Mouse (Mus musculus) left cerebral cortex, adult 2 months (tissue): Measurements from ENCODE around the gene Gnaq. TPM values are rescaled to one million over a fixed set of nuclear protein-coding genes. Genes with fewer than 3 reads are reported as not detected.

ENCODE experiments used
- DNase-seq, 2 experiments: peaks; one replicate each; pipeline ENCODE4 v3.0.0; 2021 to 2022; ENCODE audit warnings: low spot score in 2 of 2, mixed read lengths in 1 of 2; ENCODE audit errors: extremely low spot score in 1 of 2
- H3K27ac ChIP-seq: fragments of 200-600 bp; 2 replicates; pipeline ENCODE4 v1.8.1; 2022
- H3K4me3 ChIP-seq: fragments of 200-600 bp; 2 replicates; pipeline ENCODE4 v1.8.1; 2022
- CTCF ChIP-seq: fragments of 200-600 bp; IDR thresholded peaks from 2 replicates; pipeline ENCODE4 v1.8.1; 2022; ENCODE audit warnings: antibody characterized with exemption, mild to moderate bottlenecking, moderate library complexity
- intact Hi-C: fragments of 180-260 bp; cut with DNase I; formaldehyde crosslinking; loops from one replicate; pipeline ENCODE4 v1.15.1; 2025
- total RNA-seq, 2 experiments: library from RNA; stranded (reverse); gene quantifications; 2 replicates each; pipeline ENCODE4 v1.2.3; 2021

Gnaq gene
- total RNA-seq, 2 experiments from 2014 or later, result 164 to 172 TPM

GRCm38 (mm10) chr19:16129171-16129570, 3.5 kb upstream of the Gnaq start:
- intact Hi-C loops, result no loop called here
- TF ChIP-seq CTCF, result no peak; the same call in 1 of the 2 replicates
- DNase-seq, result no peak

GRCm38 (mm10) chr19:16130476-16130875, 2.2 kb upstream of the Gnaq start:
- TF ChIP-seq CTCF, result no peak
- Histone ChIP-seq H3K27ac (no peak overlapping the region), H3K4me3 (no peak overlapping the region)
- intact Hi-C loops, result loop anchor here (5.0 kb wide), 2 partner anchors 132 to 217 kb away; no protein-coding TSS in a partner anchor
- no peak for DNase-seq

More at GRCm38 (mm10) chr19:16129171-16129570, 3.5 kb upstream of the Gnaq start:
- Histone ChIP-seq H3K27ac (no peak overlapping the region), H3K4me3 (no peak overlapping the region)

- intact Hi-C loops, result loop anchor here (2.0 to 5.0 kb wide), 3 partner anchors 67 to 215 kb away; no protein-coding TSS in a partner anchor
- no peak for DNase-seq
Observed at GRCm38 (mm10) chr19:16131831-16132230, 800 bp upstream of the Gnaq start.

GRCm38 (mm10) chr19:16132340-16132790, 266 bp upstream of the Gnaq start:
- Histone ChIP-seq H3K27ac (peak overlapping the region; percentile 97), H3K4me3 (peak overlapping the region; percentile 86)
- no peak; the same call in none of the 2 replicates for TF ChIP-seq CTCF
- peak; percentile 85 to 92 for DNase-seq
- intact Hi-C loops, result loop anchor here (2.0 to 5.0 kb wide), 3 partner anchors 68 to 215 kb away; no protein-coding TSS in a partner anchor

More at GRCm38 (mm10) chr19:16131831-16132230, 800 bp upstream of the Gnaq start:
- peak overlapping the region; percentile 97 for H3K27ac ChIP-seq
- peak overlapping the region; percentile 86 for H3K4me3 ChIP-seq
- TF ChIP-seq CTCF, result no peak

- peak overlapping the region; percentile 97 for H3K27ac ChIP-seq
- TF ChIP-seq CTCF, result no peak; the same call in none of the 2 replicates
- H3K4me3 ChIP-seq, result peak overlapping the region; percentile 86
- peak; percentile 67 to 72 for DNase-seq
- intact Hi-C loops, result loop anchor here (2.0 to 5.0 kb wide), 3 partner anchors 68 to 214 kb away; no protein-coding TSS in a partner anchor
Observed at GRCm38 (mm10) chr19:16132865-16133720, 462 bp downstream of the Gnaq start.

- intact Hi-C loops, result loop anchor here (2.0 to 5.0 kb wide), 3 partner anchors 69 to 213 kb away; no protein-coding TSS in a partner anchor
- peak overlapping the region; percentile 86 for H3K4me3 ChIP-seq
- no peak for DNase-seq
- H3K27ac ChIP-seq, result peak overlapping the region; percentile 97
- TF ChIP-seq CTCF, result no peak; the same call in 1 of the 2 replicates
Observed at GRCm38 (mm10) chr19:16133721-16134570, 1.3 kb downstream of the Gnaq start.

- DNase-seq, result no peak
- intact Hi-C loops, result no loop called here
- 0 out of 2 replicates have a peak overlapping the region, but pooled peaks have one; percentile 9 for H3K4me3 ChIP-seq
Observed at GRCm38 (mm10) chr19:16138064-16138580, 5.5 kb downstream of the Gnaq start.

GRCm38 (mm10) chr19:16140710-16141109, 8.1 kb downstream of the Gnaq start:
- no peak for TF ChIP-seq CTCF
- intact Hi-C loops, result no loop called here
- Histone ChIP-seq H3K27ac (0 out of 2 replicates have a peak overlapping the region, but pooled peaks have one; percentile 13), H3K4me3 (no peak overlapping the region)
- DNase-seq, result no peak

More at GRCm38 (mm10) chr19:16138064-16138580, 5.5 kb downstream of the Gnaq start:
- no peak overlapping the region; the same call in 1 of the 2 replicates for H3K27ac ChIP-seq
- TF ChIP-seq CTCF, result no peak

GRCm38 (mm10) chr19:16141857-16142256, 9.2 kb downstream of the Gnaq start:
- intact Hi-C loops, result no loop called here
- Histone ChIP-seq H3K4me3 (no peak overlapping the region), H3K27ac (no peak overlapping the region; the same call in 1 of the 2 replicates)
- TF ChIP-seq CTCF, result no peak
- DNase-seq, result no peak

- 0 out of 2 replicates have a peak overlapping the region, but pooled peaks have one; percentile 11 for H3K27ac ChIP-seq
- intact Hi-C loops, result no loop called here
- no peak for DNase-seq
- no peak for TF ChIP-seq CTCF
- no peak overlapping the region for H3K4me3 ChIP-seq
Observed at GRCm38 (mm10) chr19:16142990-16143389, 10.4 kb downstream of the Gnaq start.

- intact Hi-C loops, result no loop called here
- no peak for TF ChIP-seq CTCF
- DNase-seq, result no peak
Observed at GRCm38 (mm10) chr19:16147446-16147845, 14.8 kb downstream of the Gnaq start.

More at GRCm38 (mm10) chr19:16147446-16147845, 14.8 kb downstream of the Gnaq start:
- H3K4me3 ChIP-seq, result no peak overlapping the region
- H3K27ac ChIP-seq, result no peak overlapping the region
